Mouse (Mus musculus) T-helper 1 cell (primary cell): Measurements from ENCODE around the gene Ap1b1.

Source experiments
- in situ Hi-C: fragments of 300-600 bp; cut with MboI, MseI; formaldehyde crosslinking; loops from one replicate; pipeline ENCODE4 v1.15.1; 2025; ENCODE audit warnings: high pct_unique_total_duplicates

Ap1b1 gene

GRCm38 (mm10) chr11:4984249-4984648, 2.4 kb upstream of the Ap1b1 start:
- in situ Hi-C loops, result no loop called here

GRCm38 (mm10) chr11:4984799-4985198, 1.8 kb upstream of the Ap1b1 start:
- in situ Hi-C loops, result no loop called here

GRCm38 (mm10) chr11:4987487-4987852, 846 bp downstream of the Ap1b1 start:
- in situ Hi-C loops, result no loop called here

- in situ Hi-C loops, result no loop called here
These were observed 2.6 kb downstream of the Ap1b1 start for GRCm38 (mm10) chr11:4989187-4989586.

- in situ Hi-C loops, result no loop called here
These were observed 5.8 kb downstream of the Ap1b1 start for GRCm38 (mm10) chr11:4992471-4992870.

- in situ Hi-C loops, result no loop called here
These were observed 9.1 kb downstream of the Ap1b1 start for GRCm38 (mm10) chr11:4995676-4996075.

GRCm38 (mm10) chr11:4996621-4997199, 10.1 kb downstream of the Ap1b1 start:
- in situ Hi-C loops, result no loop called here

- in situ Hi-C loops, result no loop called here
These were observed 11.7 kb downstream of the Ap1b1 start for GRCm38 (mm10) chr11:4998352-4998751.

GRCm38 (mm10) chr11:4998762-4999161, 12.1 kb downstream of the Ap1b1 start:
- in situ Hi-C loops, result no loop called here

- in situ Hi-C loops, result no loop called here
These were observed 13.6 kb downstream of the Ap1b1 start for GRCm38 (mm10) chr11:5000241-5000640.

- in situ Hi-C loops, result no loop called here
These were observed 16.2 kb downstream of the Ap1b1 start for GRCm38 (mm10) chr11:5002826-5003225.

GRCm38 (mm10) chr11:5005528-5005927, 18.9 kb downstream of the Ap1b1 start:
- in situ Hi-C loops, result no loop called here

- in situ Hi-C loops, result no loop called here
These were observed 20.6 kb downstream of the Ap1b1 start for GRCm38 (mm10) chr11:5007186-5007585.

- in situ Hi-C loops, result no loop called here
These were observed 22.2 kb downstream of the Ap1b1 start for GRCm38 (mm10) chr11:5008867-5009266.

- in situ Hi-C loops, result no loop called here
These were observed 22.9 kb downstream of the Ap1b1 start for GRCm38 (mm10) chr11:5009354-5010074.

GRCm38 (mm10) chr11:5010205-5010604, 23.6 kb downstream of the Ap1b1 start:
- in situ Hi-C loops, result no loop called here

- in situ Hi-C loops, result no loop called here
These were observed 24.9 kb downstream of the Ap1b1 start for GRCm38 (mm10) chr11:5011480-5011879.

GRCm38 (mm10) chr11:5012213-5012715, 25.6 kb downstream of the Ap1b1 start:
- in situ Hi-C loops, result no loop called here

GRCm38 (mm10) chr11:5015720-5016119, 29.1 kb downstream of the Ap1b1 start:
- in situ Hi-C loops, result no loop called here

- in situ Hi-C loops, result no loop called here
These were observed 29.7 kb downstream of the Ap1b1 start for GRCm38 (mm10) chr11:5016286-5016685.

GRCm38 (mm10) chr11:5017506-5017905, 30.9 kb downstream of the Ap1b1 start:
- in situ Hi-C loops, result no loop called here

- in situ Hi-C loops, result no loop called here
These were observed 38.5 kb downstream of the Ap1b1 start for GRCm38 (mm10) chr11:5025108-5025507.

GRCm38 (mm10) chr11:5028228-5028627, 41.6 kb downstream of the Ap1b1 start:
- in situ Hi-C loops, result no loop called here
